Mouse (Mus musculus): ENCODE results near the gene Cep164.
"Not testable (repeated sequence)": the region's sequence is repeated elsewhere in the genome, so short reads cannot be mapped to it uniquely, and the experiment has no call there.

Cep164 gene

GRCm38 (mm10) chr9:45788405-45788804, 40.1 kb downstream of the Cep164 start:
- DNase-seq (ENCODE audit: low spot score): no peak

- DNase-seq (ENCODE audit: low spot score): no peak
Measured at GRCm38 (mm10) chr9:45787547-45787946, 40.9 kb downstream of the Cep164 start.

- DNase-seq (ENCODE audit: low spot score): no peak
Measured at GRCm38 (mm10) chr9:45787071-45787470, 41.4 kb downstream of the Cep164 start.

- no peak for DNase-seq (ENCODE audit: low spot score)
Measured at GRCm38 (mm10) chr9:45783249-45784069, 45.0 kb downstream of the Cep164 start.

- DNase-seq (ENCODE audit: low spot score): no peak
Measured at GRCm38 (mm10) chr9:45779201-45779600, 49.3 kb downstream of the Cep164 start.

- DNase-seq (ENCODE audit: low spot score): not testable (repeated sequence)
Measured at GRCm38 (mm10) chr9:45776176-45776575, 52.3 kb downstream of the Cep164 start.

GRCm38 (mm10) chr9:45774088-45774487, 54.4 kb downstream of the Cep164 start:
- DNase-seq (ENCODE audit: low spot score): no peak

- DNase-seq (ENCODE audit: low spot score): no peak
Measured at GRCm38 (mm10) chr9:45769596-45769995, 58.9 kb downstream of the Cep164 start.

GRCm38 (mm10) chr9:45768421-45768820, 60.1 kb downstream of the Cep164 start:
- no peak for DNase-seq (ENCODE audit: low spot score)

GRCm38 (mm10) chr9:45767155-45767554, 61.3 kb downstream of the Cep164 start:
- DNase-seq (ENCODE audit: low spot score): no peak

GRCm38 (mm10) chr9:45766195-45766594, 62.3 kb downstream of the Cep164 start:
- no peak for DNase-seq (ENCODE audit: low spot score)

- DNase-seq (ENCODE audit: low spot score): peak; percentile 67
Measured at GRCm38 (mm10) chr9:45754452-45755091, 73.9 kb downstream of the Cep164 start.

- no peak for DNase-seq (ENCODE audit: low spot score)
Measured at GRCm38 (mm10) chr9:45749917-45750316, 78.6 kb downstream of the Cep164 start.

- DNase-seq (ENCODE audit: low spot score): no peak
Measured at GRCm38 (mm10) chr9:45745451-45745850, 83.0 kb downstream of the Cep164 start.

GRCm38 (mm10) chr9:45740584-45740980, 87.9 kb downstream of the Cep164 start:
- no peak for DNase-seq (ENCODE audit: low spot score)

- peak; percentile 67 for DNase-seq (ENCODE audit: low spot score)
Measured at GRCm38 (mm10) chr9:45739702-45740583, 88.5 kb downstream of the Cep164 start.

- DNase-seq (ENCODE audit: low spot score): no peak
Measured at GRCm38 (mm10) chr9:45739001-45739701, 89.3 kb downstream of the Cep164 start.

GRCm38 (mm10) chr9:45733246-45733645, 95.2 kb downstream of the Cep164 start:
- DNase-seq (ENCODE audit: low spot score): no peak

- DNase-seq (ENCODE audit: low spot score): no peak
Measured at GRCm38 (mm10) chr9:45731851-45732250, 96.6 kb downstream of the Cep164 start.

GRCm38 (mm10) chr9:45719997-45720396, 108.5 kb downstream of the Cep164 start:
- DNase-seq (ENCODE audit: low spot score): no peak
